Mouse (Mus musculus) inflammation-experienced regulatory T-cells (primary cell): Measurements from ENCODE around the gene Polg. TPM values are rescaled to one million over a fixed set of nuclear protein-coding genes. Genes with fewer than 3 reads are reported as not detected.

ENCODE experiments used
- polyA plus RNA-seq, 2 experiments: library from polyadenylated mRNA; unstranded; fragments of 100-300 nt; shearing (Covaris generic); gene quantifications; one replicate each; pipeline ENCODE4 v1.2.1; 2017

Gene Polg
- 100 to 1,000 TPM; 108 to 129 TPM for polyA plus RNA-seq

DNA sequence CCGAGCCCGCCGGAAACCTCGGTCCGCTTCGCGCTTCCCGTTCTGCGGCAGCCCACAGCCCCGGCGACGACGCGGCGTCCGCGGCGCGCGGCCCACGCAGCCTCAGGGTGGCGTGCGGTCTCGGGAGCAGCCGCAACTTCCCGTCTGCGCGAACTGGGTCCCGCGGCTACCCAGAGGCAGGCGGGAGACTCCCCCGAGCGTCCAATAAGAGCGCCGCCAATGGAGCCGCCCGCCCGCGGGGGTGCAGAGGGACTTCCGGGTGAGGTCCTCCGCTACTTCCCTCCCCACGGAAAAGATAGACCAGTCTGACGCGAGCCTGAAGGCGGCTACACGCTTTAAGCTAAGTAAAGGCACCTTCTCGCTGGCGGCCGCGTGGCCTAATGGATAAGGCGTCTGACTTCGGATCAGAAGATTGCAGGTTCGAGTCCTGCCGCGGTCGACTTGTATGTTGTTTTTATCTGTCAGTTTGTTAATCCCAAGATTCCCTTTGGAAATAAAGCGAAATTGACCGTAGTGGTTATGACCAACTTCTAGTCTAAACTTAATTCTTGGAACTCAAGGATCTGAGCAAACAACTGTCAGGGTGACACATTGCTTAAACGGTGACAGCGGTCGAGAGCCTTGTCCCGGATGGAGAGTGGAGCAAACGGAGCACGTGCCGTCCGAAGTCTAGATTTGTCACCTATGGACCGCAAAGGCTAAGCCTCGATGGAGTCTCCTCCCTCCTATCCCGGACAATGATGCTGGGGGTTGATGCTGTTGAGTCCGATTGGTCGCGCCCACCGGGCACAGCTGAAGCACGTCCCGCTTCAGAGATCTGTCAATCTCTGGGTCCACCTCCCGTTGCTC lies at the start of gene Polg:
TSS of gene Polg (minus strand) at position 310 of the 849 bp plus-strand sequence.

Other genes starting within 250 kb of the Polg start
- gene Abhd2, start 193.2 kb downstream of the Polg start, polyA plus RNA-seq, result 1 to 10 TPM; 7.5 to 8.1 TPM
- 1 to 10 TPM in 1 of 2 experiments, under 1 TPM in 1; 0.74 to 2.3 TPM for gene Rlbp1, start 79.3 kb downstream of the Polg start, polyA plus RNA-seq
- 1 to 10 TPM; 2.8 to 8.2 TPM for gene Fanci, start 74.4 kb downstream of the Polg start, polyA plus RNA-seq
- under 1 TPM in 1 of 2 experiments, not detected in 1; 0.27 TPM for gene Rhcg, start 151.3 kb upstream of the Polg start, polyA plus RNA-seq
- 1 to 10 TPM; 3.1 to 3.8 TPM for gene Ticrr, start 193.8 kb upstream of the Polg start, polyA plus RNA-seq
- 1 to 10 TPM in 1 of 2 experiments, under 1 TPM in 1; 0.98 to 4.4 TPM for gene Kif7, start 249.4 kb upstream of the Polg start, polyA plus RNA-seq